Mouse (Mus musculus) left cerebral cortex, adult 11 months (tissue): Measurements from ENCODE around the gene Noto.

Source experiments
- DNase-seq: peaks from one replicate; pipeline ENCODE4 v3.0.0; 2022; ENCODE audit warnings: low spot score

Noto gene

GRCm38 (mm10) chr6:85423836-85424379 is at the start of gene Noto:
Noto (plus strand) TSS chr6:85423886.
- DNase-seq: no peak

GRCm38 (mm10) chr6:85373951-85374733 is 49.5 kb upstream of the Noto start, which contains the start of gene Rab11fip5:
Rab11fip5 (minus strand) TSS chr6:85374634.
- DNase-seq: no peak

- DNase-seq: peak; percentile 93
These were observed 49.0 kb upstream of the Noto start for GRCm38 (mm10) chr6:85374734-85375114.

GRCm38 (mm10) chr6:85377066-85377734 is 46.5 kb upstream of the Noto start:
- DNase-seq: no peak

- DNase-seq: no peak
These were observed 45.8 kb upstream of the Noto start for GRCm38 (mm10) chr6:85377876-85378275.

GRCm38 (mm10) chr6:85378629-85379028 is 45.1 kb upstream of the Noto start:
- DNase-seq: no peak

- DNase-seq: peak; percentile 80
These were observed 43.3 kb upstream of the Noto start for GRCm38 (mm10) chr6:85380201-85380900.

- DNase-seq: no peak
These were observed 42.6 kb upstream of the Noto start for GRCm38 (mm10) chr6:85380901-85381647.

GRCm38 (mm10) chr6:85381648-85382020 is 42.1 kb upstream of the Noto start:
- no peak for DNase-seq

- DNase-seq: no peak
These were observed 40.9 kb upstream of the Noto start for GRCm38 (mm10) chr6:85382791-85383190.

- DNase-seq: no peak
These were observed 35.1 kb upstream of the Noto start for GRCm38 (mm10) chr6:85388608-85389007.

- peak; percentile 46 for DNase-seq
These were observed 31.9 kb upstream of the Noto start for GRCm38 (mm10) chr6:85391803-85392202.

- no peak for DNase-seq
These were observed 28.3 kb upstream of the Noto start for GRCm38 (mm10) chr6:85395360-85395759.

- DNase-seq: no peak
These were observed 26.5 kb upstream of the Noto start for GRCm38 (mm10) chr6:85397165-85397564.

GRCm38 (mm10) chr6:85399715-85400114 is 24.0 kb upstream of the Noto start:
- no peak for DNase-seq

GRCm38 (mm10) chr6:85402613-85403012 is 21.1 kb upstream of the Noto start:
- DNase-seq: no peak

- no peak for DNase-seq
These were observed 20.6 kb upstream of the Noto start for GRCm38 (mm10) chr6:85403039-85403438.

GRCm38 (mm10) chr6:85409003-85409402 is 14.7 kb upstream of the Noto start:
- DNase-seq: no peak

- no peak for DNase-seq
These were observed 12.9 kb upstream of the Noto start for GRCm38 (mm10) chr6:85410771-85411273.

- no peak for DNase-seq
These were observed 7.9 kb upstream of the Noto start for GRCm38 (mm10) chr6:85415829-85416228.

GRCm38 (mm10) chr6:85419150-85419549 is 4.5 kb upstream of the Noto start:
- no peak for DNase-seq
